9 mouse cellular contexts compared by ENCODE assay signal in the genomic region with DNA sequence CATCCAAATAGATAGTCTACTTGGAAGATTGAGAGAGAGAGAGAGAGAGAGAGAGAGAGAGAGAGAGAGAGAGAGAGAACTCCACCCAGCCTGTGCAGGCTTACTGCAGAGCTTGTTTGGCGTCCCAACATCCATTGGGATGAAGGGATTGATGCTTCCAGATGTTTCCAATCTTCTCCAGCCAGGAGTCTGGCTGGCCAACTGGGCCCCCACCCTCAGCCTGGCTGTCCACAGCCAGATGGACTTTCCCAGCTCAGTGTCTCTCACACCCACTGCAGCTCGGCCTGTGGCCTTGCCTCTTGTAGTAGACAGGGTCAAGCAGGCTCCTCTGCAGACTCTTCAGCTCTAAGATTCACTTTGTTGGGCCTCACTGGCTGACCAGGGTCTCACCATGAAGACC. TPM values are rescaled to one million over a fixed set of nuclear protein-coding genes. Genes with fewer than 3 reads are reported as not detected.
DNase-seq lines count a peak whose midpoint lies in the region; ATAC-seq lines count a peak whose summit lies in the region.
"Had no signal": no experiment of that assay in that cellular context is flagged by ENCODE, and none has a peak within 500 bp of the region (broad histone marks: within the 10 kb centered on the region; RNA-seq: fewer than 3 reads in every experiment).

No protein-coding gene starts in this region.

- H3K4me3 ChIP-seq in stomach, embryonic 16.5 days (replicated peaks; ENCODE audit: low read length): no peak overlapping the region
- H3K4me3 ChIP-seq in forebrain, embryonic 12.5 days (replicated peaks): no peak overlapping the region
- H3K4me3 ChIP-seq: embryonic facial prominence, embryonic 12.5 days had no signal

- peak overlapping the region; percentile 54 for H3K27ac ChIP-seq in stomach, embryonic 16.5 days (ENCODE audit: low read length)
- H3K27ac ChIP-seq in forebrain, embryonic 12.5 days: no peak overlapping the region
- H3K27ac ChIP-seq: embryonic facial prominence, embryonic 12.5 days had no signal

- no peak overlapping the region for H3K4me2 ChIP-seq in stomach, embryonic 16.5 days (ENCODE audit: low read depth, low read length)
- H3K4me2 ChIP-seq in forebrain, embryonic 12.5 days: no peak overlapping the region
- H3K4me2 ChIP-seq: embryonic facial prominence, embryonic 12.5 days; liver, embryonic 11.5 days had no signal

- H3K9ac ChIP-seq in stomach, embryonic 16.5 days (ENCODE audit: low read length): no peak overlapping the region
- no peak overlapping the region for H3K9ac ChIP-seq in forebrain, embryonic 12.5 days
- H3K9ac ChIP-seq: embryonic facial prominence, embryonic 12.5 days had no signal

- H3K36me3 ChIP-seq in stomach, embryonic 16.5 days (ENCODE audit: control insufficient read depth, insufficient read depth, low read length): no peaks in the 10 kb centered on the region
- no peaks in the 10 kb centered on the region for H3K36me3 ChIP-seq in forebrain, embryonic 12.5 days (replicated peaks)
- H3K36me3 ChIP-seq: embryonic facial prominence, embryonic 12.5 days had no signal

- DNase-seq in ovary, adult 18-20 months (ENCODE audit: low spot score): peak; percentile 17
- DNase-seq in ovary, postnatal 14 days (ENCODE audit: low spot score): no peak
- DNase-seq in heart, adult 18-20 months: peak; percentile 58 to 85
- peak; percentile 62 to 77 for DNase-seq in kidney, postnatal 4 days
- no peak for DNase-seq in frontal cortex, postnatal 25 days (ENCODE audit: low spot score in 2 of 2)

- WGBS in stomach, embryonic 16.5 days: 32% methylated on average over 2 of the region's 2 CpGs
- WGBS in forebrain, embryonic 12.5 days: 78% methylated on average over 2 of the region's 2 CpGs

- peak; percentile 81 for ATAC-seq in stomach, embryonic 16.5 days (ENCODE audit: insufficient read depth, low FRiP score)
- ATAC-seq in forebrain, embryonic 12.5 days (ENCODE audit: low FRiP score): no peak

- no peaks in the 10 kb centered on the region for H3K27me3 ChIP-seq in stomach, embryonic 16.5 days (ENCODE audit: control insufficient read depth, insufficient read depth, low read length)
- H3K27me3 ChIP-seq in forebrain, embryonic 12.5 days: no peaks in the 10 kb centered on the region
- H3K27me3 ChIP-seq: embryonic facial prominence, embryonic 12.5 days had no signal

- no peaks in the 10 kb centered on the region for H3K9me3 ChIP-seq in stomach, embryonic 16.5 days (replicated peaks; ENCODE audit: control insufficient read depth, low read length)
- no peaks in the 10 kb centered on the region for H3K9me3 ChIP-seq in forebrain, embryonic 12.5 days
- H3K9me3 ChIP-seq: embryonic facial prominence, embryonic 12.5 days had no signal

- H3K4me1 ChIP-seq in stomach, embryonic 16.5 days (ENCODE audit: control insufficient read depth, insufficient read depth, low read length): peaks cover 17% of the 10 kb centered on the region
- peaks cover 5% of the 10 kb centered on the region for H3K4me1 ChIP-seq in forebrain, embryonic 12.5 days

RNA-seq across cellular contexts. Expression of gene Fbln1, which starts 33.7 kb away (rescaled TPM):
- 10 to 100 TPM; 54.5 to 74.1 TPM for total RNA-seq in heart, adult 18-20 months (2021)
- 236 and 299 TPM in 2 replicates for polyA plus RNA-seq in stomach, embryonic 16.5 days (2015; fragmentation: Nextera tagmentation; extraction: Ambion mirVana)
- polyA plus RNA-seq in forebrain, embryonic 12.5 days (2016; fragmentation: Nextera tagmentation; extraction: Ambion mirVana): 101 and 112 TPM in 2 replicates

RNA-seq across cellular contexts. Expression of gene Ribc2, which starts 40.2 kb away (rescaled TPM):
- not detected for total RNA-seq in heart, adult 18-20 months (2021)
- 0.31 and 0.34 TPM in 2 replicates for polyA plus RNA-seq in stomach, embryonic 16.5 days (2015; fragmentation: Nextera tagmentation; extraction: Ambion mirVana)
- 0.46 and 0.96 TPM in 2 replicates for polyA plus RNA-seq in forebrain, embryonic 12.5 days (2016; fragmentation: Nextera tagmentation; extraction: Ambion mirVana)

RNA-seq across cellular contexts. Expression of gene Smc1b, which starts 40.3 kb away (rescaled TPM):
- not detected for total RNA-seq in heart, adult 18-20 months (2021)
- polyA plus RNA-seq in stomach, embryonic 16.5 days (2015; fragmentation: Nextera tagmentation; extraction: Ambion mirVana): 0.12 and 0.17 TPM in 2 replicates
- 0.17 and 0.24 TPM in 2 replicates for polyA plus RNA-seq in forebrain, embryonic 12.5 days (2016; fragmentation: Nextera tagmentation; extraction: Ambion mirVana)

Comparison
In these comparisons a context has a peak if more than half of its experiments do, and no peak if none do; other contexts are left out.
1. DNase-seq: peak in ovary, adult 18-20 months (single experiment), heart, adult 18-20 months (2 of 2) and kidney, postnatal 4 days (2 of 2); none in ovary, postnatal 14 days (single experiment) and frontal cortex, postnatal 25 days (0 of 2).